Mouse (Mus musculus) brain, adult 10 weeks (tissue): Measurements from ENCODE around the gene Olfr699. TPM values are rescaled to one million over a fixed set of nuclear protein-coding genes. Genes with fewer than 3 reads are reported as not detected.

ENCODE experiments used
- polyA plus RNA-seq: library from polyadenylated mRNA; stranded (reverse); fragments of 350-450 nt; fragmentation: Illumina TruSeq; extraction: RNeasy Lipid Tissue Mini Kit (QIAGEN cat#74804); gene quantifications from one replicate; pipeline ENCODE4 v1.2.3, GENCODE M21; 2015; ENCODE audit warnings: low read depth, low replicate concordance

Olfr699 gene
- not detected for polyA plus RNA-seq

GRCm38 (mm10) chr7:106793098-106793497, at the start of gene Olfr699:
Olfr699 (minus strand) TSS chr7:106793198.

GRCm38 (mm10) chr7:106833793-106834192, 40.8 kb upstream of the Olfr699 start, which contains the start of gene Olfr702:
Olfr702 (minus strand) TSS chr7:106833893.

DNA sequence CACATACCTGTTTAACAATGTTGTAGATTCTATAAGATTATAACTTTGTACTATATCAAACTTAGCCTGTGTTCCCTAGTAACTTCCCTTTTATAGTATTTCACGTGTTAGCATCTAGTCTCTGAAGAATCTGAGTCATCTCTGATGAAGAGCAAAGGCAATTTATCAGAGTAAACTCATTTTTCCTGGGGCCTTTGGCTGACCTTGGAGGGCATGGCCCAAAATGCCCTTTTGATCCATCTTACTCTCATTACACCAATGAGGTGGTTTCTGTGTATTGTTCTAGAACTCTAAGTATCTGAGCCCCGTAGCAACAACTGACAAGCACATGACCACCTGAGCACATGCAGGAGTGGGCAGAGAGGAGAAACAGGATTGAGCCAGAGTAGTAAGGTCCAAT, 20.8 kb upstream of the Olfr699 start, which contains the start of gene Olfr701:
Gene Olfr701, plus strand, starts transcription at position 301 of the 400 bp plus-strand sequence.

DNA sequence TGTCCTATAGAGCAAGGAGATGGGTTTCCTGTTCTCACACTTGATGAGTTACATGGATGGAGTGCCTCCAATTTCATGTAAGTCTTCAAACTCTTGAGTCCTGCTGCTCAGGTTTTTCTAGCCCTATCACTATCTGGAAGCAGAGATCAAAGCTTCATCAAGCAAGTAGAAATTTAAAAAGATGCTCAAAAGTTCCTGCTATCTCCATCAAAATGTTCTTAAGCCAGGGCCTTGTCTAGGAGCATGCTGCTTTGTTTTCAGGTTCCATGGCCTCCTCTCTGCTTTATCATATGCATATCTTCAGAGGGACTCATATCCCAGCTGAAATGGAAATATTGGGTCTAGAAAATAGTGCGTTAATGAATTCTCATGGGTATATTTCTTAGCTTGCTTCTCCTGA, 15.7 kb upstream of the Olfr699 start, which contains the start of gene Olfr700:
Gene Olfr700, minus strand, starts transcription at position 101 of the 400 bp plus-strand sequence.

GRCm38 (mm10) chr7:106755297-106755696, 37.7 kb downstream of the Olfr699 start, which contains the start of gene Olfr698:
Olfr698 (minus strand) TSS chr7:106755397.

DNA sequence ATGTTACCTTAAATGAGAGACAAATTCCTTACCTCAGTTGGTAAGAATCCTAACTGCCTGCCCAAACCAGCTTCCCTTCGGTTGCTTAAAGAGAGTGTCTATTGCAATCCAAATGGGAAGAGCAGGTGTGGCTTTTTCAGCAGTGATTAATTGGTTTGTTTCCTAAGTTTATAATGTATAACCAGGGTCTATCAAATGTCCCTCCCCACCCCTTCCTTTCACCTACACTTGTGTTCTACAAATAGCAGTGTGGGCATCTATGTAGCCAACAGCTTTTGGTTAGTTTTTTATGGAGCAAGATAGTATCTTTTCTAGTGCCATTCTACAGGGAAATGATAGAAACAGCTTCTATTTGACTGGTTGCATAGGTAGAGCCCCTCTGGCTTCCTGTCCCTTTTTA, 50.7 kb downstream of the Olfr699 start, which contains the start of gene Olfr697:
Gene Olfr697, minus strand, starts transcription at position 101 of the 400 bp plus-strand sequence.

Other genes with a start within 250 kb of the Olfr699 start
- not detected for gene Olfr693, start 112.6 kb downstream of the Olfr699 start, polyA plus RNA-seq
- not detected for gene Olfr694, start 101.4 kb downstream of the Olfr699 start, polyA plus RNA-seq
- not detected for gene Olfr695, start 76.8 kb downstream of the Olfr699 start, polyA plus RNA-seq
- not detected for gene Olfr697, start 50.8 kb downstream of the Olfr699 start, polyA plus RNA-seq
- gene Olfr698, start 37.8 kb downstream of the Olfr699 start, polyA plus RNA-seq: not detected
- gene Olfr700, start 15.6 kb upstream of the Olfr699 start, polyA plus RNA-seq: not detected
- not detected for gene Olfr701, start 20.9 kb upstream of the Olfr699 start, polyA plus RNA-seq
- not detected for gene Olfr702, start 40.7 kb upstream of the Olfr699 start, polyA plus RNA-seq
- not detected for gene Olfr703, start 50.2 kb upstream of the Olfr699 start, polyA plus RNA-seq
- gene Olfr704, start 70.0 kb upstream of the Olfr699 start, polyA plus RNA-seq: not detected
- not detected for gene Olfr705, start 83.7 kb upstream of the Olfr699 start, polyA plus RNA-seq
- not detected for gene Olfr706, start 95.0 kb upstream of the Olfr699 start, polyA plus RNA-seq
- not detected for gene Olfr707, start 108.0 kb upstream of the Olfr699 start, polyA plus RNA-seq
- not detected for gene Olfr1532-ps1, start 114.8 kb upstream of the Olfr699 start, polyA plus RNA-seq
- not detected for gene Olfr709-ps1, start 139.0 kb upstream of the Olfr699 start, polyA plus RNA-seq
- not detected for gene Olfr710, start 155.1 kb upstream of the Olfr699 start, polyA plus RNA-seq
- gene Olfr6, start 170.7 kb upstream of the Olfr699 start, polyA plus RNA-seq: not detected
- gene Olfr711, start 182.3 kb upstream of the Olfr699 start, polyA plus RNA-seq: not detected
- gene Olfr2, start 212.9 kb upstream of the Olfr699 start, polyA plus RNA-seq: not detected
- not detected for gene Olfr713, start 238.0 kb upstream of the Olfr699 start, polyA plus RNA-seq